Mouse (Mus musculus) forelimb bud, embryonic 11.5 days (tissue): ENCODE data around the gene Grm2.
A peak's percentile ranks its signal among the peaks of the same experiment; 100 is the strongest.

ENCODE experiments used
- DNase-seq: peaks from one replicate; pipeline ENCODE4 v3.0.0-alpha.2; 2012; ENCODE audit warnings: low read depth, low spot score

Grm2 gene

GRCm38 (mm10) chr9:106655884-106656720 lies at the start of gene Grm2:
TSS of gene Grm2 (minus strand) at chr9:106656082.
- DNase-seq: peak; percentile 77

- no peak for DNase-seq
Observed at GRCm38 (mm10) chr9:106692973-106693481, 37.1 kb upstream of the Grm2 start.

- DNase-seq: no peak
Observed at GRCm38 (mm10) chr9:106688834-106689233, 33.0 kb upstream of the Grm2 start.

GRCm38 (mm10) chr9:106686983-106687650 lies 31.2 kb upstream of the Grm2 start:
- peak; percentile 90 for DNase-seq

- peak; percentile 70 for DNase-seq
Observed at GRCm38 (mm10) chr9:106685249-106686101, 29.6 kb upstream of the Grm2 start, which contains the start of gene Tex264. TSS of gene Tex264 (minus strand) at chr9:106685927.

GRCm38 (mm10) chr9:106684918-106685248 lies 29.0 kb upstream of the Grm2 start:
- DNase-seq: no peak

GRCm38 (mm10) chr9:106684093-106684872 lies 28.4 kb upstream of the Grm2 start:
- no peak for DNase-seq

- no peak for DNase-seq
Observed at GRCm38 (mm10) chr9:106681026-106681425, 25.1 kb upstream of the Grm2 start.

GRCm38 (mm10) chr9:106678242-106678641 lies 22.4 kb upstream of the Grm2 start:
- no peak for DNase-seq

- DNase-seq: no peak
Observed at GRCm38 (mm10) chr9:106677702-106678101, 21.8 kb upstream of the Grm2 start.

GRCm38 (mm10) chr9:106676571-106676970 lies 20.7 kb upstream of the Grm2 start:
- no peak for DNase-seq

- DNase-seq: no peak
Observed at GRCm38 (mm10) chr9:106675965-106676364, 20.1 kb upstream of the Grm2 start.

GRCm38 (mm10) chr9:106675480-106675879 lies 19.6 kb upstream of the Grm2 start:
- peak; percentile 79 for DNase-seq

GRCm38 (mm10) chr9:106673860-106674259 lies 18.0 kb upstream of the Grm2 start:
- DNase-seq: no peak

GRCm38 (mm10) chr9:106664856-106665255 lies 9.0 kb upstream of the Grm2 start:
- no peak for DNase-seq

GRCm38 (mm10) chr9:106664433-106664832 lies 8.6 kb upstream of the Grm2 start:
- DNase-seq: no peak

- DNase-seq: no peak
Observed at GRCm38 (mm10) chr9:106663200-106663599, 7.3 kb upstream of the Grm2 start.

- DNase-seq: no peak
Observed at GRCm38 (mm10) chr9:106659935-106660334, 4.1 kb upstream of the Grm2 start.

- DNase-seq: no peak
Observed at GRCm38 (mm10) chr9:106659441-106659840, 3.6 kb upstream of the Grm2 start.

- no peak for DNase-seq
Observed at GRCm38 (mm10) chr9:106657592-106657991, 1.7 kb upstream of the Grm2 start.

GRCm38 (mm10) chr9:106656820-106657219 lies 938 bp upstream of the Grm2 start:
- no peak for DNase-seq
